Mouse (Mus musculus) layer of hippocampus, adult 2 months (tissue): Measurements from ENCODE around the gene Npas1. TPM values are rescaled to one million over a fixed set of nuclear protein-coding genes. Genes with fewer than 3 reads are reported as not detected.

ENCODE experiments used
- DNase-seq, 2 experiments: peaks; one replicate each; pipeline ENCODE4 v3.0.0; 2022; ENCODE audit warnings: low spot score in 2 of 2
- H3K27ac ChIP-seq: fragments of 200-600 bp; 2 replicates; pipeline ENCODE4 v1.8.1; 2022
- H3K4me3 ChIP-seq: fragments of 200-600 bp; 2 replicates; pipeline ENCODE4 v1.8.1; 2022; ENCODE audit warnings: mild to moderate bottlenecking
- CTCF ChIP-seq: fragments of 200-600 bp; conservative IDR thresholded peaks from 2 replicates; pipeline ENCODE4 v1.8.1; 2022; ENCODE audit warnings: antibody characterized with exemption, mild to moderate bottlenecking, moderate library complexity
- total RNA-seq, 2 experiments: library from RNA; stranded (reverse); gene quantifications; 2 replicates each; pipeline ENCODE4 v1.2.3; 2021

Npas1 gene
- total RNA-seq, 2 experiments from 2014 or later: 16.1 to 18.4 TPM

- TF ChIP-seq CTCF: peak; percentile 98
- no peak overlapping the region for H3K27ac ChIP-seq
- DNase-seq: peak; percentile 66 to 69
- H3K4me3 ChIP-seq: no peak overlapping the region
Measured at GRCm38 (mm10) chr7:16491759-16492158, 14.2 kb upstream of the Npas1 start.

GRCm38 (mm10) chr7:16489948-16490347 is 12.4 kb upstream of the Npas1 start:
- H3K4me3 ChIP-seq: no peak overlapping the region
- H3K27ac ChIP-seq: no peak overlapping the region
- peak; percentile 75 for TF ChIP-seq CTCF
- peak in 1 of 2 experiments; percentile 46 for DNase-seq

GRCm38 (mm10) chr7:16488816-16489215 is 11.3 kb upstream of the Npas1 start:
- TF ChIP-seq CTCF: no peak
- DNase-seq: no peak

GRCm38 (mm10) chr7:16476600-16476989 is 933 bp downstream of the Npas1 start:
- TF ChIP-seq CTCF: no peak
- Histone ChIP-seq H3K4me3 (peak overlapping the region; percentile 33; the same call in 1 of the 2 replicates), H3K27ac (no peak overlapping the region)
- DNase-seq: no peak

More at GRCm38 (mm10) chr7:16488816-16489215, 11.3 kb upstream of the Npas1 start:
- no peak overlapping the region for H3K27ac ChIP-seq
- H3K4me3 ChIP-seq: no peak overlapping the region

GRCm38 (mm10) chr7:16475764-16476599 is 1.5 kb downstream of the Npas1 start:
- H3K27ac ChIP-seq: no peak overlapping the region
- TF ChIP-seq CTCF: no peak
- DNase-seq: no peak
- peak overlapping the region; percentile 33; the same call in 1 of the 2 replicates for H3K4me3 ChIP-seq

GRCm38 (mm10) chr7:16475321-16475720 is 2.2 kb downstream of the Npas1 start:
- peak overlapping the region; percentile 18; the same call in 1 of the 2 replicates for H3K4me3 ChIP-seq
- TF ChIP-seq CTCF: no peak
- no peak for DNase-seq

GRCm38 (mm10) chr7:16474445-16474844 is 3.1 kb downstream of the Npas1 start:
- peak overlapping the region; percentile 23; the same call in 1 of the 2 replicates for H3K4me3 ChIP-seq
- no peak for DNase-seq
- no peak for TF ChIP-seq CTCF
- no peak overlapping the region for H3K27ac ChIP-seq

More at GRCm38 (mm10) chr7:16475321-16475720, 2.2 kb downstream of the Npas1 start:
- H3K27ac ChIP-seq: no peak overlapping the region

GRCm38 (mm10) chr7:16473847-16474246 is 3.7 kb downstream of the Npas1 start:
- no peak for DNase-seq
- H3K4me3 ChIP-seq: no peak overlapping the region
- no peak overlapping the region for H3K27ac ChIP-seq
- TF ChIP-seq CTCF: no peak

- Histone ChIP-seq H3K4me3 (no peak overlapping the region), H3K27ac (no peak overlapping the region)
- no peak for TF ChIP-seq CTCF
- no peak for DNase-seq
Measured at GRCm38 (mm10) chr7:16472116-16472709, 5.3 kb downstream of the Npas1 start.

GRCm38 (mm10) chr7:16471549-16471948 is 6.0 kb downstream of the Npas1 start:
- no peak for DNase-seq
- peak; percentile 69 for TF ChIP-seq CTCF
- Histone ChIP-seq H3K27ac (no peak overlapping the region), H3K4me3 (no peak overlapping the region)

- TF ChIP-seq CTCF: no peak
- no peak overlapping the region for H3K4me3 ChIP-seq
- no peak overlapping the region for H3K27ac ChIP-seq
- no peak for DNase-seq
Measured at GRCm38 (mm10) chr7:16468115-16468514, 9.4 kb downstream of the Npas1 start.

GRCm38 (mm10) chr7:16466565-16466964 is 11.0 kb downstream of the Npas1 start:
- no peak for DNase-seq
- no peak overlapping the region for H3K27ac ChIP-seq
- H3K4me3 ChIP-seq: no peak overlapping the region
- peak; percentile 69 for TF ChIP-seq CTCF

GRCm38 (mm10) chr7:16465568-16465967 is 12.0 kb downstream of the Npas1 start:
- no peak for TF ChIP-seq CTCF
- Histone ChIP-seq H3K4me3 (no peak overlapping the region), H3K27ac (no peak overlapping the region)
- no peak for DNase-seq
